Mouse (Mus musculus) midbrain, embryonic 16.5 days (tissue): ENCODE measurements at regions not wholly inside any gene's neighbourhood (a gene's known extent, or its start where the extent isn't known, plus 50 kb on each side); places are given as distances from the start of the nearest gene placed in this dataset.
A peak's percentile ranks its signal among the peaks of the same experiment; 100 is the strongest.

Source experiments
- ATAC-seq: fragments of 200-750 bp; cut with Nextera tagmentation; 2 replicates; pipeline ENCODE4 v1.8.0; 2017; ENCODE audit warnings: moderate TSS enrichment
- H3K27ac ChIP-seq: fragments of 300-500 bp; sonication (generic); 2 replicates; pipeline ENCODE4 v1.5.1; 2014; ENCODE audit warnings: mild to moderate bottlenecking, low read length, mixed read lengths
- H3K27me3 ChIP-seq: fragments of 300-500 bp; sonication (generic); 2 replicates; pipeline ENCODE4 v1.6.1; 2014; ENCODE audit warnings: low read depth, low read length, mixed read lengths; ENCODE audit not compliant: control insufficient read depth, insufficient read depth
- H3K36me3 ChIP-seq: fragments of 300-500 bp; sonication (generic); 2 replicates; pipeline ENCODE4 v1.6.1; 2014; ENCODE audit warnings: mild to moderate bottlenecking, low read length, moderate library complexity, mixed read lengths; ENCODE audit not compliant: control insufficient read depth, insufficient read depth
- H3K4me1 ChIP-seq: fragments of 300-500 bp; sonication (generic); 2 replicates; pipeline ENCODE4 v1.6.1; 2014; ENCODE audit warnings: mild to moderate bottlenecking, low read length, mixed read lengths; ENCODE audit not compliant: control insufficient read depth, insufficient read depth
- H3K4me2 ChIP-seq: fragments of 300-500 bp; sonication (generic); 2 replicates; pipeline ENCODE4 v1.6.1; 2014; ENCODE audit warnings: mild to moderate bottlenecking, low read length, mixed read lengths
- H3K4me3 ChIP-seq: fragments of 300-500 bp; sonication (generic); 2 replicates; pipeline ENCODE4 v1.5.1; 2014; ENCODE audit warnings: low read depth, mild to moderate bottlenecking, low read length, moderate library complexity, mixed read lengths
- H3K9ac ChIP-seq: fragments of 300-500 bp; sonication (generic); 2 replicates; pipeline ENCODE4 v1.6.1; 2014; ENCODE audit warnings: low read depth, low read length, mixed read lengths
- H3K9me3 ChIP-seq: fragments of 300-500 bp; sonication (generic); replicated peaks from 2 replicates; pipeline ENCODE4 v1.6.1; 2014; ENCODE audit warnings: mild to moderate bottlenecking, low read length, mixed read lengths; ENCODE audit not compliant: control insufficient read depth, poor library complexity, severe bottlenecking
- WGBS: fragments of 180-500 bp; shearing (Covaris S2); extraction: QIAGEN DNeasy Blood & Tissue Kit; methylation state at CpG from one replicate; pipeline ENCODE4 v1.1.7; 2014; 5-methylcytosine and 5-hydroxymethylcytosine counted together

GRCm38 (mm10) chr10:117925611-117926555 is 80.0 kb upstream of the Rap1b start:
- no peaks in the 10 kb centered on the region; the same call in 1 of the 2 replicates for H3K4me1 ChIP-seq
- no peak overlapping the region for H3K4me3 ChIP-seq
- 95% methylated on average over 31 of the region's 31 CpGs for WGBS
- no peaks in the 10 kb centered on the region for H3K9me3 ChIP-seq
- no peaks in the 10 kb centered on the region for H3K36me3 ChIP-seq
- no peaks in the 10 kb centered on the region for H3K27me3 ChIP-seq
- H3K4me2 ChIP-seq: no peak overlapping the region
- no peak for ATAC-seq
- no peak overlapping the region for H3K9ac ChIP-seq
- no peak overlapping the region for H3K27ac ChIP-seq

- Histone ChIP-seq H3K36me3 (no peaks in the 10 kb centered on the region), H3K4me1 (no peaks in the 10 kb centered on the region; the same call in 1 of the 2 replicates), H3K4me2 (no peak overlapping the region), H3K9me3 (no peaks in the 10 kb centered on the region), H3K27ac (no peak overlapping the region), H3K4me3 (no peak overlapping the region), H3K9ac (no peak overlapping the region), H3K27me3 (no peaks in the 10 kb centered on the region)
- ATAC-seq: no peak
- 58% methylated on average over 5 of the region's 5 CpGs for WGBS
Measured at GRCm38 (mm10) chr10:117928998-117929397, 83.2 kb upstream of the Rap1b start.

- Histone ChIP-seq H3K27ac (no peak overlapping the region), H3K27me3 (no peaks in the 10 kb centered on the region), H3K4me2 (no peak overlapping the region), H3K9me3 (no peaks in the 10 kb centered on the region), H3K36me3 (no peaks in the 10 kb centered on the region), H3K9ac (no peak overlapping the region), H3K4me1 (no peaks in the 10 kb centered on the region), H3K4me3 (no peak overlapping the region)
- 66% methylated on average over 9 of the region's 9 CpGs for WGBS
- no peak for ATAC-seq
Measured at GRCm38 (mm10) chr10:117934797-117935196, 89.0 kb upstream of the Rap1b start.

- H3K36me3 ChIP-seq: no peaks in the 10 kb centered on the region
- H3K4me1 ChIP-seq: peaks cover 3% of the 10 kb centered on the region; the same call in 1 of the 2 replicates
- no peaks in the 10 kb centered on the region for H3K27me3 ChIP-seq
- no peak overlapping the region for H3K4me2 ChIP-seq
- WGBS: 56% methylated on average over 8 of the region's 8 CpGs
- H3K27ac ChIP-seq: no peak overlapping the region
- no peak for ATAC-seq
- H3K4me3 ChIP-seq: no peak overlapping the region
- H3K9me3 ChIP-seq: no peaks in the 10 kb centered on the region
- H3K9ac ChIP-seq: no peak overlapping the region
Measured at GRCm38 (mm10) chr10:117938717-117939116, 92.9 kb upstream of the Rap1b start.

GRCm38 (mm10) chr10:117940441-117941265 is 94.8 kb upstream of the Rap1b start:
- no peak; the same call in 1 of the 2 replicates for ATAC-seq
- H3K4me1 ChIP-seq: peaks cover 3% of the 10 kb centered on the region; the same call in 1 of the 2 replicates
- H3K27me3 ChIP-seq: no peaks in the 10 kb centered on the region
- H3K9me3 ChIP-seq: no peaks in the 10 kb centered on the region
- H3K9ac ChIP-seq: no peak overlapping the region
- H3K36me3 ChIP-seq: no peaks in the 10 kb centered on the region
- peak overlapping the region; percentile 53; the same call in 1 of the 2 replicates for H3K27ac ChIP-seq
- no peak overlapping the region for H3K4me3 ChIP-seq
- WGBS: 68% methylated on average over 10 of the region's 10 CpGs
- H3K4me2 ChIP-seq: no peak overlapping the region

GRCm38 (mm10) chr10:117941266-117941651 is 95.4 kb upstream of the Rap1b start:
- Histone ChIP-seq H3K4me2 (no peak overlapping the region), H3K27me3 (no peaks in the 10 kb centered on the region), H3K9me3 (no peaks in the 10 kb centered on the region), H3K36me3 (no peaks in the 10 kb centered on the region), H3K9ac (no peak overlapping the region), H3K4me1 (peaks cover 3% of the 10 kb centered on the region; the same call in 1 of the 2 replicates), H3K4me3 (no peak overlapping the region), H3K27ac (peak overlapping the region; percentile 53; the same call in 1 of the 2 replicates)
- WGBS: 77% methylated on average over 3 of the region's 3 CpGs
- ATAC-seq: no peak

- ATAC-seq: no peak
- WGBS: 89% methylated on average over 6 of the region's 6 CpGs
- no peaks in the 10 kb centered on the region for H3K9me3 ChIP-seq
Measured at GRCm38 (mm10) chr10:117943702-117944307, 98.0 kb upstream of the Rap1b start.

GRCm38 (mm10) chr10:117947191-117947590 is 101.4 kb upstream of the Rap1b start:
- ATAC-seq: no peak
- H3K4me2 ChIP-seq: no peak overlapping the region; the same call in 1 of the 2 replicates
- 71% methylated on average over 13 of the region's 13 CpGs for whole genome bisulfite sequencing
- no peak overlapping the region for H3K4me3 ChIP-seq
- no peaks in the 10 kb centered on the region for H3K4me1 ChIP-seq
- H3K36me3 ChIP-seq: no peaks in the 10 kb centered on the region
- H3K27ac ChIP-seq: no peak overlapping the region
- no peaks in the 10 kb centered on the region for H3K27me3 ChIP-seq
- H3K9me3 ChIP-seq: no peaks in the 10 kb centered on the region
- H3K9ac ChIP-seq: no peak overlapping the region

More at GRCm38 (mm10) chr10:117943702-117944307, 98.0 kb upstream of the Rap1b start:
- Histone ChIP-seq H3K4me2 (no peak overlapping the region), H3K4me3 (no peak overlapping the region), H3K27ac (no peak overlapping the region), H3K9ac (no peak overlapping the region), H3K27me3 (no peaks in the 10 kb centered on the region), H3K36me3 (no peaks in the 10 kb centered on the region), H3K4me1 (peaks cover 3% of the 10 kb centered on the region; the same call in 1 of the 2 replicates)
